Mouse (Mus musculus): ENCODE results near the gene Klhl15. TPM values are rescaled to one million over a fixed set of nuclear protein-coding genes. Genes with fewer than 3 reads are reported as not detected.

The Klhl15 gene
- polyA plus RNA-seq, 1 experiment from 2014 or later: 10.1 TPM

- Histone ChIP-seq H3K4me1 (ENCODE audit: control insufficient read depth, insufficient read depth, low read length) (no peaks in the 10 kb centered on the region), H3K27me3 (ENCODE audit: control insufficient read depth, insufficient read depth, low read length) (peaks cover 18% of the 10 kb centered on the region; the same call in 1 of the 2 replicates), H3K4me2 (ENCODE audit: low read depth, low read length) (peak overlapping the region; percentile 50), H3K9me3 (replicated peaks; ENCODE audit: control insufficient read depth, low read length) (no peaks in the 10 kb centered on the region), H3K9ac (replicated peaks; ENCODE audit: low read length) (peak overlapping the region; percentile 69), H3K27ac (replicated peaks; ENCODE audit: low read depth, low read length) (peak overlapping the region; percentile 73), H3K4me3 (ENCODE audit: low read depth, low read length) (peak overlapping the region; percentile 62), H3K36me3 (replicated peaks; ENCODE audit: control insufficient read depth, insufficient read depth, low read depth, low read length) (no peaks in the 10 kb centered on the region)
- ATAC-seq (replicated peaks; ENCODE audit: insufficient number of reproducible peaks, low FRiP score, low TSS enrichment, low read depth) (no peak), DNase-seq (ENCODE audit: low spot score) (peak; percentile 18)
- WGBS: 13% methylated on average over 24 of the region's 25 CpGs
Measured at GRCm38 (mm10) chrX:94233936-94234531, 365 bp upstream of the Klhl15 start.

- no peaks in the 10 kb centered on the region for H3K4me1 ChIP-seq (ENCODE audit: control insufficient read depth, insufficient read depth, low read length)
- 19% methylated on average over 35 of the region's 35 CpGs for WGBS
- peaks cover 20% of the 10 kb centered on the region; the same call in 1 of the 2 replicates for H3K27me3 ChIP-seq (ENCODE audit: control insufficient read depth, insufficient read depth, low read length)
- peak overlapping the region; percentile 50 for H3K4me2 ChIP-seq (ENCODE audit: low read depth, low read length)
- peak overlapping the region; percentile 73; the same call in 1 of the 2 replicates for H3K27ac ChIP-seq (replicated peaks; ENCODE audit: low read depth, low read length)
- ATAC-seq (replicated peaks; ENCODE audit: insufficient number of reproducible peaks, low FRiP score, low TSS enrichment, low read depth) (no peak; the same call in 1 of the 2 replicates), DNase-seq (ENCODE audit: low spot score) (no peak)
- no peaks in the 10 kb centered on the region for H3K9me3 ChIP-seq (replicated peaks; ENCODE audit: control insufficient read depth, low read length)
- peak overlapping the region; percentile 62 for H3K4me3 ChIP-seq (ENCODE audit: low read depth, low read length)
- peak overlapping the region; percentile 69 for H3K9ac ChIP-seq (replicated peaks; ENCODE audit: low read length)
- no peaks in the 10 kb centered on the region for H3K36me3 ChIP-seq (replicated peaks; ENCODE audit: control insufficient read depth, insufficient read depth, low read depth, low read length)
Measured at GRCm38 (mm10) chrX:94235190-94235555, 774 bp downstream of the Klhl15 start.

- ATAC-seq (replicated peaks; ENCODE audit: insufficient number of reproducible peaks, low FRiP score, low TSS enrichment, low read depth): no peak
- peaks cover 21% of the 10 kb centered on the region; the same call in 1 of the 2 replicates for H3K27me3 ChIP-seq (ENCODE audit: control insufficient read depth, insufficient read depth, low read length)
- WGBS: 28% methylated on average over 12 of the region's 12 CpGs
- DNase-seq (ENCODE audit: low spot score): no peak
- peak overlapping the region; percentile 42 for H3K4me2 ChIP-seq (ENCODE audit: low read depth, low read length)
- H3K4me3 ChIP-seq (ENCODE audit: low read depth, low read length): peak overlapping the region; percentile 62
- H3K9me3 ChIP-seq (replicated peaks; ENCODE audit: control insufficient read depth, low read length): no peaks in the 10 kb centered on the region
- no peak overlapping the region; the same call in 1 of the 2 replicates for H3K9ac ChIP-seq (replicated peaks; ENCODE audit: low read length)
- no peak overlapping the region for H3K27ac ChIP-seq (replicated peaks; ENCODE audit: low read depth, low read length)
- no peaks in the 10 kb centered on the region for H3K4me1 ChIP-seq (ENCODE audit: control insufficient read depth, insufficient read depth, low read length)
- H3K36me3 ChIP-seq (replicated peaks; ENCODE audit: control insufficient read depth, insufficient read depth, low read depth, low read length): no peaks in the 10 kb centered on the region
Measured at GRCm38 (mm10) chrX:94235601-94236000, 1.2 kb downstream of the Klhl15 start.

GRCm38 (mm10) chrX:94288923-94289322 is 54.5 kb downstream of the Klhl15 start:
- Histone ChIP-seq H3K9me3 (replicated peaks; ENCODE audit: control insufficient read depth, low read length) (no peaks in the 10 kb centered on the region), H3K4me3 (ENCODE audit: low read depth, low read length) (no peak overlapping the region), H3K36me3 (replicated peaks; ENCODE audit: control insufficient read depth, insufficient read depth, low read depth, low read length) (no peaks in the 10 kb centered on the region), H3K27me3 (ENCODE audit: control insufficient read depth, insufficient read depth, low read length) (no peaks in the 10 kb centered on the region), H3K4me2 (ENCODE audit: low read depth, low read length) (no peak overlapping the region), H3K27ac (replicated peaks; ENCODE audit: low read depth, low read length) (no peak overlapping the region), H3K4me1 (ENCODE audit: control insufficient read depth, insufficient read depth, low read length) (no peaks in the 10 kb centered on the region), H3K9ac (replicated peaks; ENCODE audit: low read length) (no peak overlapping the region)
- peak; percentile 62 for DNase-seq (ENCODE audit: low spot score)
- WGBS: 7% methylated on average over 2 of the region's 2 CpGs
- no peak for ATAC-seq (replicated peaks; ENCODE audit: insufficient number of reproducible peaks, low FRiP score, low TSS enrichment, low read depth)

GRCm38 (mm10) chrX:94302928-94303327 is 68.5 kb downstream of the Klhl15 start:
- ATAC-seq (replicated peaks; ENCODE audit: insufficient number of reproducible peaks, low FRiP score, low TSS enrichment, low read depth): no peak
- H3K27me3 ChIP-seq (ENCODE audit: control insufficient read depth, insufficient read depth, low read length): peaks cover 3% of the 10 kb centered on the region; the same call in 1 of the 2 replicates
- 60% methylated on average over 2 of the region's 2 CpGs for WGBS

GRCm38 (mm10) chrX:94321036-94321902 is 86.9 kb downstream of the Klhl15 start:
- H3K27me3 ChIP-seq (ENCODE audit: control insufficient read depth, insufficient read depth, low read length): peaks cover 3% of the 10 kb centered on the region; the same call in 1 of the 2 replicates
- ATAC-seq (replicated peaks; ENCODE audit: insufficient number of reproducible peaks, low FRiP score, low TSS enrichment, low read depth) (no peak), DNase-seq (ENCODE audit: low spot score) (no peak)
- H3K9me3 ChIP-seq (replicated peaks; ENCODE audit: control insufficient read depth, low read length): no peaks in the 10 kb centered on the region
- H3K4me3 ChIP-seq (ENCODE audit: low read depth, low read length): no peak overlapping the region
- 78% methylated on average over 11 of the region's 11 CpGs for WGBS
- H3K36me3 ChIP-seq (replicated peaks; ENCODE audit: control insufficient read depth, insufficient read depth, low read depth, low read length): no peaks in the 10 kb centered on the region
- H3K4me2 ChIP-seq (ENCODE audit: low read depth, low read length): no peak overlapping the region
- no peaks in the 10 kb centered on the region for H3K4me1 ChIP-seq (ENCODE audit: control insufficient read depth, insufficient read depth, low read length)
- H3K9ac ChIP-seq (replicated peaks; ENCODE audit: low read length): no peak overlapping the region
- H3K27ac ChIP-seq (replicated peaks; ENCODE audit: low read depth, low read length): no peak overlapping the region

More at GRCm38 (mm10) chrX:94302928-94303327, 68.5 kb downstream of the Klhl15 start:
- Histone ChIP-seq H3K27ac (replicated peaks; ENCODE audit: low read depth, low read length) (no peak overlapping the region), H3K4me2 (ENCODE audit: low read depth, low read length) (no peak overlapping the region), H3K36me3 (replicated peaks; ENCODE audit: control insufficient read depth, insufficient read depth, low read depth, low read length) (no peaks in the 10 kb centered on the region), H3K9ac (replicated peaks; ENCODE audit: low read length) (no peak overlapping the region), H3K4me1 (ENCODE audit: control insufficient read depth, insufficient read depth, low read length) (no peaks in the 10 kb centered on the region), H3K4me3 (ENCODE audit: low read depth, low read length) (no peak overlapping the region), H3K9me3 (replicated peaks; ENCODE audit: control insufficient read depth, low read length) (no peaks in the 10 kb centered on the region)
- no peak for DNase-seq (ENCODE audit: low spot score)

Data from embryonic facial prominence, embryonic 11.5 days (tissue).